Mouse (Mus musculus) hindbrain, embryonic 10.5 days (tissue): ENCODE results near the gene Apoh. TPM values are rescaled to one million over a fixed set of nuclear protein-coding genes. Genes with fewer than 3 reads are reported as not detected.
A peak's percentile ranks its signal among the peaks of the same experiment; 100 is the strongest.

Experiments used
- DNase-seq: peaks from one replicate; pipeline ENCODE4 v3.0.0-alpha.2; 2017; ENCODE audit warnings: low spot score
- H3K27ac ChIP-seq: fragments of 300-500 bp; sonication (generic); 2 replicates; pipeline ENCODE4 v1.5.1; 2016; ENCODE audit warnings: mild to moderate bottlenecking, moderate library complexity
- H3K27me3 ChIP-seq: fragments of 300-500 bp; sonication (generic); 2 replicates; pipeline ENCODE4 v1.6.1; 2016; ENCODE audit warnings: mild to moderate bottlenecking; ENCODE audit not compliant: poor library complexity, insufficient read depth, severe bottlenecking
- H3K36me3 ChIP-seq: fragments of 300-500 bp; sonication (generic); 2 replicates; pipeline ENCODE4 v1.6.1; 2016; ENCODE audit warnings: mild to moderate bottlenecking, moderate library complexity
- H3K4me1 ChIP-seq: fragments of 300-500 bp; sonication (generic); replicated peaks from 2 replicates; pipeline ENCODE4 v1.6.1; 2016; ENCODE audit warnings: mild to moderate bottlenecking
- H3K4me3 ChIP-seq: fragments of 300-500 bp; sonication (generic); 2 replicates; pipeline ENCODE4 v1.5.1; 2016; ENCODE audit warnings: mild to moderate bottlenecking, moderate library complexity
- H3K9me3 ChIP-seq: fragments of 300-500 bp; sonication (generic); 2 replicates; pipeline ENCODE4 v1.6.1; 2016; ENCODE audit warnings: mild to moderate bottlenecking, moderate library complexity
- WGBS: fragments of 180-500 bp; shearing (Covaris S2); methylation state at CpG from one replicate; pipeline ENCODE4 v1.1.7; 2016; 5-methylcytosine and 5-hydroxymethylcytosine counted together
- polyA plus RNA-seq: library from polyadenylated mRNA; unstranded; fragments of >200 nt; fragmentation: Nextera tagmentation; extraction: Ambion mirVana; gene quantifications from 2 replicates; pipeline ENCODE4 v1.2.1, GENCODE M21; 2016

The Apoh gene
- polyA plus RNA-seq, 1 experiment from 2014 or later = not detected

- no peaks in the 10 kb centered on the region for H3K9me3 ChIP-seq
- H3K27ac ChIP-seq = no peak overlapping the region
- DNase-seq = no peak
- 43% methylated on average over 5 of the region's 5 CpGs for WGBS
- H3K4me3 ChIP-seq = no peak overlapping the region
- H3K4me1 ChIP-seq = peaks cover 17% of the 10 kb centered on the region
- H3K36me3 ChIP-seq = no peaks in the 10 kb centered on the region
- peaks cover 10% of the 10 kb centered on the region for H3K27me3 ChIP-seq
Observed at GRCm38 (mm10) chr11:108336445-108336844, 6.7 kb upstream of the Apoh start.

GRCm38 (mm10) chr11:108340293-108340692 is 2.9 kb upstream of the Apoh start:
- WGBS = 91% methylated on average over 4 of the region's 4 CpGs
- DNase-seq = no peak
- Histone ChIP-seq H3K27me3 (peaks cover 38% of the 10 kb centered on the region), H3K27ac (no peak overlapping the region), H3K36me3 (no peaks in the 10 kb centered on the region), H3K4me1 (peaks cover 32% of the 10 kb centered on the region), H3K4me3 (no peak overlapping the region), H3K9me3 (no peaks in the 10 kb centered on the region)

DNA sequence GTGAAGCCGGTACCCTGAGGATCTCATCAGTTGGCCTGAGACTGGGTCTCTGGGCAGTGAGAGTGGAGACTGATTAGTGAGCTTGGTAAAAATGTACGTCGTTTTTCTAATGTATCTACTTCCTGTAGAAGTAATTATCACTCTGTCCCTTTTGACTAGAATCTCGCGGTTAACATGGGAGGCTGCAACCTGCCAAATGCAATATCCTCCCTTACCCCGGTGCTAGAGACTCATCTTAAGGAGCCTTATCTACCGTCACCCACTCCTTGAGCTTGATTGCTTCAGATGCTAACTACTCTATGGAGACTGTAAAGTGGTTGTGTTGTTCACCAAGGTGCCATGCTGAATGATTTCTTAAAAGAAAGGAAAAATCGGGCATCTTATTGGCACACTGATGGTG is 1.4 kb upstream of the Apoh start:
- peaks cover 48% of the 10 kb centered on the region for H3K27me3 ChIP-seq

DNA sequence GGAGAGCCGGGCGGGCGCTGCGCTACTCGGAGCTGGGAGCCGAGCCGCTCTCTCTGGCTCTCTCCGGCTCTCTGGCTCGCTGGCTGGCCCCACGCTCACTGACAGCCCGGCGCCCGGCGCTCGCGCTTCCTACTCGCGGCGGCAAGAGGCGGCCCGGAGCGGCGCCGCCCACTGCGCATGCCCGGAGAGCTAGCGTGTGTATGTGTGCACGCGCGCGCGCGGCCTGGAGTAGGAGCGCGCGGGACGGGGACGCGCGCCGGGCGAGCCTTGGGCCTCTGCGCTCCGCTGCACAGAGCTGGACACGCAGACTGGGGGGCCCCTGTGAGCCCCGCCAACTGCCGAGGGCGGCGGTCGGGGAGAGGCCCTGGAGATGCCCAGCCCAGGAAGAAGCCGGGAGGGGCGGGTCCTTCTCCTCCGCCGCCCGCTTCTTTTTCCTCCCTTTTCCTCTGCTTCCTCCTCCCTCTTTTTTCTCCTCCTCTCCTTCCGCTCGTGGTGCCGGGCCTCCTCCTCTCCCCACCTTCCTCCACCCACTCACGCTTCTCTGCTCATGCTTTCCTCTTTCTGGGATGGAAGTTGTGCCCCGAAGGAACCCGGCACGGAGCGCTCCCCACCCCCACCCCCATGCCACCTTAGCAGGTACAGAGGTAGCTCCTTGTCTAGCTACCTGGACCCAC is 772 bp downstream of the Apoh start, which contains the start of gene Prkca:
Prkca (minus strand) TSS at position 140 of the 674 bp plus-strand sequence.
- Histone ChIP-seq H3K4me3 (peak within 1 kb of the TSS; percentile 76), H3K27me3 (peaks cover 55% of the 10 kb centered on the region), H3K4me1 (peaks cover 30% of the 10 kb centered on the region), H3K36me3 (no peaks in the 10 kb centered on the region), H3K9me3 (no peaks in the 10 kb centered on the region), H3K27ac (peak within 1 kb of the TSS; percentile 91)
- DNase-seq = peak; percentile 92
- WGBS = under 1% methylated on average over 63 of the region's 63 CpGs

More for the DNA sequence above, 1.4 kb upstream of the Apoh start:
- no peak overlapping the region for H3K27ac ChIP-seq
- H3K9me3 ChIP-seq = no peaks in the 10 kb centered on the region
- no peaks in the 10 kb centered on the region for H3K36me3 ChIP-seq
- WGBS = 49% methylated on average over 8 of the region's 8 CpGs
- H3K4me3 ChIP-seq = no peak overlapping the region
- H3K4me1 ChIP-seq = peaks cover 30% of the 10 kb centered on the region
- DNase-seq = no peak

DNA sequence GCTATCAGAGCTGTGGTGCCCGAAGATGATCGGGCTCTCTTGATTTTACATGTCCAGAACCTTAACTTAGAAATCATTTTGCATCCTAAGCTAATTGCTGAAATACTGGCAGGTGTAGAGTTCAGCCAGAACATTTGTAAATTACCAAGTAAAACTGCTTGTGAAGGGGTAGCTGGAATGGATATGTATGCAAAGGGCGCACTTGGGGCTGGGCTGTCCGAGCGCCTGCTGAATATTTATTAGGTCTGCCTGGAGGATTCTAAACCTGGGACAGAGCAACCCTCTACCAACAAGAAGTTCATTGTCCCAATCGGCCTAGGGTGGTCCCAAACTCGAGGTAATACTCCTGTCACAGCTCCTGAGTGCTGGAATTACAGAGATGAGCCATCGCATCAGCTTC is 1.6 kb downstream of the Apoh start:
- Histone ChIP-seq H3K27me3 (peaks cover 53% of the 10 kb centered on the region), H3K4me1 (peaks cover 30% of the 10 kb centered on the region), H3K27ac (no peak overlapping the region), H3K9me3 (no peaks in the 10 kb centered on the region), H3K4me3 (peak overlapping the region; percentile 76), H3K36me3 (no peaks in the 10 kb centered on the region)
- 51% methylated on average over 8 of the region's 8 CpGs for WGBS
- DNase-seq = no peak

- 93% methylated on average over 2 of the region's 2 CpGs for WGBS
- Histone ChIP-seq H3K9me3 (no peaks in the 10 kb centered on the region), H3K27ac (no peak overlapping the region), H3K27me3 (peaks cover 51% of the 10 kb centered on the region), H3K4me3 (no peak overlapping the region), H3K4me1 (peaks cover 30% of the 10 kb centered on the region), H3K36me3 (no peaks in the 10 kb centered on the region)
- DNase-seq = no peak
Observed at GRCm38 (mm10) chr11:108345321-108345720, 2.2 kb downstream of the Apoh start.

- H3K4me3 ChIP-seq = no peak overlapping the region
- H3K27me3 ChIP-seq = peaks cover 13% of the 10 kb centered on the region; the same call in 1 of the 2 replicates
- H3K9me3 ChIP-seq = no peaks in the 10 kb centered on the region
- no peaks in the 10 kb centered on the region for H3K36me3 ChIP-seq
- 86% methylated on average over 4 of the region's 4 CpGs for WGBS
- no peak for DNase-seq
- H3K27ac ChIP-seq = no peak overlapping the region
- no peaks in the 10 kb centered on the region for H3K4me1 ChIP-seq
Observed at GRCm38 (mm10) chr11:108350799-108351198, 7.6 kb downstream of the Apoh start.

- WGBS = 96% methylated on average over 10 of the region's 10 CpGs
- Histone ChIP-seq H3K27me3 (no peaks in the 10 kb centered on the region), H3K9me3 (no peaks in the 10 kb centered on the region), H3K4me3 (no peak overlapping the region), H3K27ac (no peak overlapping the region), H3K36me3 (no peaks in the 10 kb centered on the region), H3K4me1 (no peaks in the 10 kb centered on the region)
- no peak for DNase-seq
Observed at GRCm38 (mm10) chr11:108352842-108353388, 9.8 kb downstream of the Apoh start.

GRCm38 (mm10) chr11:108356020-108356419 is 12.9 kb downstream of the Apoh start:
- H3K36me3 ChIP-seq = no peaks in the 10 kb centered on the region
- DNase-seq = no peak
- no peak overlapping the region for H3K4me3 ChIP-seq
- no peaks in the 10 kb centered on the region for H3K9me3 ChIP-seq
- WGBS = 86% methylated on average over 4 of the region's 4 CpGs
- H3K27me3 ChIP-seq = no peaks in the 10 kb centered on the region
- H3K4me1 ChIP-seq = no peaks in the 10 kb centered on the region
- H3K27ac ChIP-seq = no peak overlapping the region

GRCm38 (mm10) chr11:108358911-108359310 is 15.8 kb downstream of the Apoh start:
- no peak overlapping the region for H3K4me3 ChIP-seq
- 84% methylated on average over 6 of the region's 6 CpGs for WGBS
- no peaks in the 10 kb centered on the region for H3K9me3 ChIP-seq
- H3K27ac ChIP-seq = no peak overlapping the region
- H3K27me3 ChIP-seq = no peaks in the 10 kb centered on the region
- no peaks in the 10 kb centered on the region for H3K4me1 ChIP-seq
- no peaks in the 10 kb centered on the region for H3K36me3 ChIP-seq
- DNase-seq = no peak

DNA sequence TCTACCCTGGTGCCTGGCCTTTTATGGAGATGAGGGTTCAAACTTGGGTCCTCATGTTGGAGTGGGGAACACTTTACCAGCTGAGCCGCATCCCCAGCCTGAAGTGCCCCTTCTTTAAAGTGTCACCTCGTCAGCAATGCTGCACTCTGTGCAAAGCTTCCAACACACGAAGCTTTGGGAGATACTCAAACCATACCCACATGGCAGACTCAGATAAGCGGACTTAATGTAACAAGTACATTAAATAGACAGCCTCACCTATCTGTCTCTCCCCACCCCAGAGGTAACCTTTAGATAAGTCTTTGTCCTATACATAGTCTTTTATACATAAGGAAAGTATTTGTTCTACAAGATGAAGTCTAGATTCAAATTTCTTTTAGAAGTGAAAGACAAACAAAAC is 17.8 kb downstream of the Apoh start:
- no peaks in the 10 kb centered on the region for H3K27me3 ChIP-seq
- H3K4me3 ChIP-seq = no peak overlapping the region
- H3K9me3 ChIP-seq = no peaks in the 10 kb centered on the region
- no peak overlapping the region for H3K27ac ChIP-seq
- H3K36me3 ChIP-seq = no peaks in the 10 kb centered on the region
- H3K4me1 ChIP-seq = peaks cover 7% of the 10 kb centered on the region; the same call in 1 of the 2 replicates
- 88% methylated on average over 4 of the region's 4 CpGs for WGBS
- no peak for DNase-seq

DNA sequence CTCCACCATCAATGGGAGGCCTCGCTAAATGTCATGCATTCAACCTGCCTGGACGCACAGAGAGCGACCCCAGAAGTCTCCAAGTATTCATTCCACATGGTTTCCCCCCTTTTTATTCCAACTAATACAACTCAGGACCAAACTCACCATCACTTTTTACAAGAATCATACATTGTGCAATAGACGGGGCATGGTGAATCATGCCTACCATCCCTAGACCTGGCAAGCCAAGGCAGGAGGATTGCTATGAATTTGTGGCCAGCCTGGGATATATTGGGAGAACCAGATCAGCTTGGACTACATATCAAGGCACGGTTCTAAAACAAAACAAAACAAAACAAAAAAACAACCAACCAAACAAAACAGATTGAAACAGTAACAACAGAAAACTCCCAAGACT is 19.8 kb downstream of the Apoh start:
- 94% methylated on average over 5 of the region's 5 CpGs for WGBS
- H3K36me3 ChIP-seq = no peaks in the 10 kb centered on the region
- H3K9me3 ChIP-seq = no peaks in the 10 kb centered on the region
- no peak overlapping the region for H3K4me3 ChIP-seq
- no peak overlapping the region for H3K27ac ChIP-seq
- peaks cover 7% of the 10 kb centered on the region; the same call in 1 of the 2 replicates for H3K4me1 ChIP-seq
- H3K27me3 ChIP-seq = no peaks in the 10 kb centered on the region
- DNase-seq = no peak

- Histone ChIP-seq H3K9me3 (no peaks in the 10 kb centered on the region), H3K27ac (no peak overlapping the region), H3K4me3 (no peak overlapping the region), H3K36me3 (no peaks in the 10 kb centered on the region), H3K27me3 (no peaks in the 10 kb centered on the region), H3K4me1 (peaks cover 7% of the 10 kb centered on the region; the same call in 1 of the 2 replicates)
- whole genome bisulfite sequencing = 82% methylated on average over 4 of the region's 4 CpGs
- no peak for DNase-seq
Observed at GRCm38 (mm10) chr11:108363991-108364390, 20.8 kb downstream of the Apoh start.
